Mouse (Mus musculus) thymus, adult 2 months (tissue): Measurements from ENCODE around the gene Lce1g. TPM values are rescaled to one million over a fixed set of nuclear protein-coding genes. Genes with fewer than 3 reads are reported as not detected.

Experiments used
- DNase-seq: peaks from one replicate; pipeline ENCODE4 v3.0.0; 2021
- H3K27ac ChIP-seq: fragments of 200-500 bp; 2 replicates; pipeline ENCODE4 v1.5.1; 2012; ENCODE audit warnings: low read length, control low read depth; ENCODE audit not compliant: control insufficient read depth, insufficient read depth
- H3K27me3 ChIP-seq: fragments of 200-500 bp; 2 replicates; pipeline ENCODE4 v1.6.1; 2012; ENCODE audit warnings: mild to moderate bottlenecking, low read length, moderate library complexity, mixed read lengths; ENCODE audit not compliant: control insufficient read depth, insufficient read depth
- H3K36me3 ChIP-seq: fragments of 200-500 bp; 2 replicates; pipeline ENCODE4 v1.6.1; 2012; ENCODE audit warnings: mild to moderate bottlenecking, low read length, moderate library complexity; ENCODE audit not compliant: control insufficient read depth, insufficient read depth
- H3K4me1 ChIP-seq: fragments of 200-500 bp; replicated peaks from 2 replicates; pipeline ENCODE4 v1.6.1; 2012; ENCODE audit warnings: low read length; ENCODE audit not compliant: control insufficient read depth, insufficient read depth
- H3K4me3 ChIP-seq: fragments of 200-500 bp; 2 replicates; pipeline ENCODE4 v1.5.1; 2012; ENCODE audit warnings: mild to moderate bottlenecking, low read length, control low read depth, moderate library complexity; ENCODE audit not compliant: control insufficient read depth, insufficient read depth
- CTCF ChIP-seq: fragments of 200-500 bp; IDR thresholded peaks from 2 replicates; pipeline ENCODE4 v1.5.1; 2012; ENCODE audit warnings: mild to moderate bottlenecking, control low read depth, low read length, moderate library complexity, borderline replicate concordance; ENCODE audit not compliant: control insufficient read depth, poor library complexity, insufficient read depth; ENCODE audit errors: extremely low read depth
- POLR2A ChIP-seq: fragments of 200-500 bp; IDR thresholded peaks from 2 replicates; pipeline ENCODE4 v1.6.1; 2012; ENCODE audit warnings: mild to moderate bottlenecking, low read length, control low read depth, moderate library complexity; ENCODE audit not compliant: control insufficient read depth, poor library complexity, insufficient read depth; ENCODE audit errors: extremely low read depth
- WGBS: fragments of 180-500 bp; shearing (Covaris S2); methylation state at CpG from one replicate; pipeline ENCODE4 v1.1.7; 2018; 5-methylcytosine and 5-hydroxymethylcytosine counted together
- polyA plus RNA-seq: library from polyadenylated mRNA; depleted of rRNA; stranded (reverse); fragments of >200 nt; gene quantifications from 2 replicates; pipeline ENCODE4 v1.2.3, GENCODE M21; 2012; rRNA removed

Gene Lce1g
- polyA plus RNA-seq, result 0.26 TPM in 1 of 2 replicates, not detected in the other

DNA sequence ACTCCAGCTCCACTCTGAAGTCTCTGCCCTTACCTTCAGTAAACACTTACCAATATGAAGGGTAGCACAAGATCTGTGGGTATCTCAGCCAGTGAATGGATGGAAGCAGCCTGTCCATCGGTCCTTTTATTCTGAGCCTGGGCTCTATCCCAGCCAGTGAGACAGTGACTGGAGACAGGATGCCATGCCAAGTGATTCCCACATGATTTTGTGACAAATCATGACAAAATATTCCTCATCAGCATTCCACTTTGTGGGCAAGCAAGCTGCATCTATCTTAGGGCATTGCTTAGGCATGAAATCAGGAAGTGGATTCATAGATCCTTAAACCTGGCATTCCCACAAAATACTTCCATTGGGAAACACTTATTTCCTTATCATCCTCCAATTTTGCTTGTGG lies at the start of gene Lce1g:
TSS of gene Lce1g (minus strand) at position 101 of the 400 bp plus-strand sequence.
- no peaks in the 10 kb centered on the region for H3K36me3 ChIP-seq
- no peaks in the 10 kb centered on the region for H3K4me1 ChIP-seq
- H3K27me3 ChIP-seq, result no peaks in the 10 kb centered on the region
- H3K4me3 ChIP-seq, result no peak within 1 kb of the TSS
- 80% methylated on average over 1 of the region's 1 CpGs for WGBS
- no peak within 1 kb of the TSS for H3K27ac ChIP-seq
- no peak for DNase-seq
- TF ChIP-seq POLR2A, result no peak

GRCm38 (mm10) chr3:92790414-92790813 lies 38.3 kb upstream of the Lce1g start, which contains the start of gene Lce1j:
TSS of gene Lce1j (minus strand) at chr3:92790514.
- H3K4me1 ChIP-seq, result no peaks in the 10 kb centered on the region
- WGBS, result 90% methylated on average over 1 of the region's 1 CpGs
- DNase-seq, result no peak
- H3K27ac ChIP-seq, result no peak within 1 kb of the TSS
- H3K4me3 ChIP-seq, result no peak within 1 kb of the TSS
- no peak for TF ChIP-seq CTCF
- H3K36me3 ChIP-seq, result no peaks in the 10 kb centered on the region
- no peaks in the 10 kb centered on the region for H3K27me3 ChIP-seq

- Histone ChIP-seq H3K27me3 (no peaks in the 10 kb centered on the region), H3K4me1 (no peaks in the 10 kb centered on the region), H3K27ac (no peak within 1 kb of the TSS), H3K4me3 (no peak within 1 kb of the TSS), H3K36me3 (no peaks in the 10 kb centered on the region)
- no peak for DNase-seq
- 74% methylated on average over 1 of the region's 1 CpGs for WGBS
- TF ChIP-seq POLR2A (no peak), CTCF (no peak)
Measured at GRCm38 (mm10) chr3:92778799-92779198, 26.7 kb upstream of the Lce1g start, which contains the start of gene Lce1i. TSS of gene Lce1i (minus strand) at chr3:92778899.

DNA sequence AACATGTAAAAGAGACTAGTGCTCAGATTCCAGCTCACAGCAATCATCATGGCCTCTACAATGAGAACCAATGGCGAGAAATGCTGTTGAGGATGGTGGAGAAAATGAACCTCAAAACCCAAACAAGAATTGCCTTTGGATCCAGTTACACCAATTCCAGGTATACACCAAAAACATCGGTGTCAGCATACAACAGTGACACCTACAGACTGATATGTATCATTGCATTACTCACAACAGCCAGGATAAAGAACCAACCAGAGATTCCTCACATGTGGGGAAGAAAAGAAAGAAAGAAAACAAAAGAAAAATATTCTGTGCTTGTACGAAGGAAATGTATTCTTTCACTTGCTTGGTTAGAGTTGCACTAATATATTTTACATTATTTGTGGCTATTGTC lies 19.4 kb upstream of the Lce1g start:
- Histone ChIP-seq H3K4me3 (no peak overlapping the region), H3K4me1 (no peaks in the 10 kb centered on the region), H3K36me3 (no peaks in the 10 kb centered on the region), H3K27me3 (no peaks in the 10 kb centered on the region), H3K27ac (no peak overlapping the region)
- 27% methylated on average over 3 of the region's 3 CpGs for WGBS
- TF ChIP-seq CTCF, result no peak
- no peak for TF ChIP-seq POLR2A
- no peak for DNase-seq

DNA sequence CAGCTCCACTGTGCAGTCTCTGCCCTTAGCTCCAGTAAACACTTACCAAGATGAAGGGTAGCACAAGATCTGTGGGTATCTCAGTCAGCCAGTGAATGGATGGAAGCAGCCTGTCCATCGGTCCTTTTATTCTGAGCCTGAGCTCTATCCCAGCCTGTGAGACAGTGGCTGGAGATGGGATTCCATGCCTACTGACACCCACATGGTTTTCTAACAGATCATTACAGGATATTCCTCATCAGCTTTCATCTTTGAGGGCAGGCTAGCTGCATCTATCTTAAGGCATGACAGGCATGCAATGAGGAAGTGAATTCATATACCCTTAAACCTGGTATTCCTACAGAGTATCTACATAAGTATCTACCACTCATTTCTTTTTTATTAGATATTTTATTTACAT lies 12.8 kb upstream of the Lce1g start, which contains the start of gene Lce1h:
TSS of gene Lce1h (minus strand) at position 101 of the 400 bp plus-strand sequence.
- H3K4me1 ChIP-seq, result no peaks in the 10 kb centered on the region
- DNase-seq, result no peak
- 100% methylated on average over 1 of the region's 1 CpGs for WGBS

DNA sequence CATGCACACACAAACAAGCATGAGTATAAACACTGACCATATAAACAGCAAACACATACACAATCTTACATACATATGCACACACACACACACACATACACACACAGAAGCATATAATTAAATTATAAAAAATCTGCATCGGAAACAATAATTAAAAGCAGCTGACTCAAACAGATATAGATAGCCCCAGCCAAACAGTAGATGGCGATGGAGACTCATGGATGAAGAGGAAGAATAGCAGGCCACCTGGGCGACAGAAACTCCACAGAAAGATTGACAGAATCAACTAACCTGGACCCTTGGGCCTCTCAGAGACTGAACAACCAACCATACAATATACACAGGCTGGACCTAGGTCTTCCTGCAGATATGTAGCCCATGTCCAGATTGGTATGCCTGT lies 1.1 kb upstream of the Lce1g start:
- H3K4me3 ChIP-seq, result no peak overlapping the region
- H3K27ac ChIP-seq, result no peak overlapping the region
- TF ChIP-seq POLR2A (no peak), CTCF (no peak)
- H3K27me3 ChIP-seq, result no peaks in the 10 kb centered on the region
- H3K36me3 ChIP-seq, result no peaks in the 10 kb centered on the region
- WGBS, result 48% methylated on average over 3 of the region's 3 CpGs
- H3K4me1 ChIP-seq, result no peaks in the 10 kb centered on the region
- no peak for DNase-seq

More for the DNA sequence above, 12.8 kb upstream of the Lce1g start, which contains the start of gene Lce1h:
- Histone ChIP-seq H3K27me3 (no peaks in the 10 kb centered on the region), H3K36me3 (no peaks in the 10 kb centered on the region), H3K4me3 (no peak within 1 kb of the TSS), H3K27ac (no peak within 1 kb of the TSS)
- TF ChIP-seq CTCF, result no peak
- TF ChIP-seq POLR2A, result no peak

- 74% methylated on average over 1 of the region's 1 CpGs for WGBS
Measured at GRCm38 (mm10) chr3:92738996-92739395, 13.1 kb downstream of the Lce1g start, which contains the start of gene Gm38119. TSS of gene Gm38119 (minus strand) at chr3:92739096.

More at GRCm38 (mm10) chr3:92738996-92739395, 13.1 kb downstream of the Lce1g start, which contains the start of gene Gm38119:
- Histone ChIP-seq H3K4me1 (no peaks in the 10 kb centered on the region), H3K27ac (no peak within 1 kb of the TSS), H3K4me3 (no peak within 1 kb of the TSS), H3K36me3 (no peaks in the 10 kb centered on the region), H3K27me3 (no peaks in the 10 kb centered on the region)
- DNase-seq, result no peak
- TF ChIP-seq CTCF (no peak), POLR2A (no peak)
